Mouse (Mus musculus): Measurements from ENCODE around the gene Trim72. TPM values are rescaled to one million over a fixed set of nuclear protein-coding genes. Genes with fewer than 3 reads are reported as not detected.

The Trim72 gene
- 0.35 TPM for total RNA-seq (2023)

GRCm38 (mm10) chr7:128003688-128004087 lies at the start of gene Trim72:
Gene Trim72, plus strand, starts transcription at chr7:128003949.

GRCm38 (mm10) chr7:127967004-127967921 lies 36.5 kb upstream of the Trim72 start, which contains the start of gene Fus:
Gene Fus, plus strand, starts transcription at chr7:127967457.

GRCm38 (mm10) chr7:127993341-127993977 lies 10.3 kb upstream of the Trim72 start, which contains the start of gene Pycard:
Gene Pycard, minus strand, starts transcription at chr7:127993867.

Other genes with a start within 250 kb of the Trim72 start
- gene Orai3, start 234.1 kb upstream of the Trim72 start, total RNA-seq (2023), result 6.8 TPM
- gene Setd1a, start 227.3 kb upstream of the Trim72 start, total RNA-seq (2023), result 85.9 TPM
- 0.79 TPM for gene Gm49388, start 218.3 kb upstream of the Trim72 start, total RNA-seq (2023)
- gene Hsd3b7, start 203.3 kb upstream of the Trim72 start, total RNA-seq (2023), result 4.5 TPM
- gene Stx4a, start 179.7 kb upstream of the Trim72 start, total RNA-seq (2023), result 106 TPM
- gene Stx1b, start 179.4 kb upstream of the Trim72 start, total RNA-seq (2023), result not detected
- gene Zfp646, start 127.7 kb upstream of the Trim72 start, total RNA-seq (2023), result 85.5 TPM
- gene Zfp668, start 127.1 kb upstream of the Trim72 start, total RNA-seq (2023), result 23.0 TPM
- gene Prss53, start 113.0 kb upstream of the Trim72 start, total RNA-seq (2023), result 0.35 TPM
- gene Gm21974, start 108.5 kb upstream of the Trim72 start, total RNA-seq (2023), result not detected
- 13.3 TPM for gene Vkorc1, start 108.3 kb upstream of the Trim72 start, total RNA-seq (2023)
- 21.5 TPM for gene Bckdk, start 99.9 kb upstream of the Trim72 start, total RNA-seq (2023)
- gene Kat8, start 91.4 kb upstream of the Trim72 start, total RNA-seq (2023), result 40.6 TPM
- not detected for gene Prss8, start 73.8 kb upstream of the Trim72 start, total RNA-seq (2023)
- gene Prss36, start 57.2 kb upstream of the Trim72 start, total RNA-seq (2023), result 1.7 TPM
- 1,107 TPM for gene Fus, start 36.5 kb upstream of the Trim72 start, total RNA-seq (2023)
- gene Pycard, start 10.1 kb upstream of the Trim72 start, total RNA-seq (2023), result 47.8 TPM
- gene Itgam, start 58.7 kb downstream of the Trim72 start, total RNA-seq (2023), result 5.3 TPM
- not detected for gene Gm49368, start 58.7 kb downstream of the Trim72 start, total RNA-seq (2023)
- 3.9 TPM for gene Itgax, start 125.6 kb downstream of the Trim72 start, total RNA-seq (2023)
- 5.0 TPM for gene Itgad, start 150.4 kb downstream of the Trim72 start, total RNA-seq (2023)
- not detected for gene Cox6a2, start 202.4 kb downstream of the Trim72 start, total RNA-seq (2023)
- 34.0 TPM for gene Armc5, start 233.4 kb downstream of the Trim72 start, total RNA-seq (2023)
- 4.4 TPM for gene 9130023H24Rik, start 234.1 kb downstream of the Trim72 start, total RNA-seq (2023)
- gene Tgfb1i1, start 242.9 kb downstream of the Trim72 start, total RNA-seq (2023), result 2.7 TPM

Measured in CD4-positive naive resting alpha-beta T cell, adult 76 days (primary cell).